Mouse (Mus musculus) midbrain, embryonic 13.5 days (tissue): ENCODE measurements around the gene Tmprss6. TPM values are rescaled to one million over a fixed set of nuclear protein-coding genes. Genes with fewer than 3 reads are reported as not detected.

Experiments
- ATAC-seq: fragments of 200-750 bp; cut with Nextera tagmentation; 2 replicates; pipeline ENCODE4 v1.8.0; 2017; ENCODE audit warnings: mild to moderate bottlenecking, moderate TSS enrichment, moderate library complexity
- H3K27ac ChIP-seq: fragments of 300-500 bp; sonication (generic); 2 replicates; pipeline ENCODE4 v1.5.1; 2015; ENCODE audit warnings: inconsistent platforms, mild to moderate bottlenecking, moderate library complexity
- H3K27me3 ChIP-seq: fragments of 300-500 bp; sonication (generic); 2 replicates; pipeline ENCODE4 v1.6.1; 2015; ENCODE audit warnings: mild to moderate bottlenecking, inconsistent platforms
- H3K36me3 ChIP-seq: fragments of 300-500 bp; sonication (generic); 2 replicates; pipeline ENCODE4 v1.6.1; 2015; ENCODE audit warnings: mild to moderate bottlenecking, inconsistent platforms
- H3K4me1 ChIP-seq: fragments of 300-500 bp; sonication (generic); replicated peaks from 2 replicates; pipeline ENCODE4 v1.6.1; 2015; ENCODE audit warnings: inconsistent platforms
- H3K4me2 ChIP-seq: fragments of 300-500 bp; sonication (generic); replicated peaks from 2 replicates; pipeline ENCODE4 v1.6.1; 2015; ENCODE audit warnings: moderate library complexity, mild to moderate bottlenecking, inconsistent platforms
- H3K4me3 ChIP-seq: fragments of 300-500 bp; sonication (generic); replicated peaks from 2 replicates; pipeline ENCODE4 v1.5.1; 2015; ENCODE audit warnings: mild to moderate bottlenecking, inconsistent platforms
- H3K9ac ChIP-seq: fragments of 300-500 bp; sonication (generic); replicated peaks from 2 replicates; pipeline ENCODE4 v1.6.1; 2015; ENCODE audit warnings: mild to moderate bottlenecking, inconsistent platforms
- H3K9me3 ChIP-seq: fragments of 300-500 bp; sonication (generic); 2 replicates; pipeline ENCODE4 v1.6.1; 2016; ENCODE audit warnings: mild to moderate bottlenecking, inconsistent platforms
- WGBS: fragments of 180-500 bp; shearing (Covaris S2); methylation state at CpG from one replicate; pipeline ENCODE4 v1.1.7; 2015; 5-methylcytosine and 5-hydroxymethylcytosine counted together
- polyA plus RNA-seq: library from polyadenylated mRNA; unstranded; fragments of >200 nt; fragmentation: Nextera tagmentation; extraction: Ambion mirVana; gene quantifications from 2 replicates; pipeline ENCODE4 v1.2.1, GENCODE M21; 2015

Tmprss6 gene
- polyA plus RNA-seq, 1 experiment from 2014 or later, result 0.16 TPM

DNA sequence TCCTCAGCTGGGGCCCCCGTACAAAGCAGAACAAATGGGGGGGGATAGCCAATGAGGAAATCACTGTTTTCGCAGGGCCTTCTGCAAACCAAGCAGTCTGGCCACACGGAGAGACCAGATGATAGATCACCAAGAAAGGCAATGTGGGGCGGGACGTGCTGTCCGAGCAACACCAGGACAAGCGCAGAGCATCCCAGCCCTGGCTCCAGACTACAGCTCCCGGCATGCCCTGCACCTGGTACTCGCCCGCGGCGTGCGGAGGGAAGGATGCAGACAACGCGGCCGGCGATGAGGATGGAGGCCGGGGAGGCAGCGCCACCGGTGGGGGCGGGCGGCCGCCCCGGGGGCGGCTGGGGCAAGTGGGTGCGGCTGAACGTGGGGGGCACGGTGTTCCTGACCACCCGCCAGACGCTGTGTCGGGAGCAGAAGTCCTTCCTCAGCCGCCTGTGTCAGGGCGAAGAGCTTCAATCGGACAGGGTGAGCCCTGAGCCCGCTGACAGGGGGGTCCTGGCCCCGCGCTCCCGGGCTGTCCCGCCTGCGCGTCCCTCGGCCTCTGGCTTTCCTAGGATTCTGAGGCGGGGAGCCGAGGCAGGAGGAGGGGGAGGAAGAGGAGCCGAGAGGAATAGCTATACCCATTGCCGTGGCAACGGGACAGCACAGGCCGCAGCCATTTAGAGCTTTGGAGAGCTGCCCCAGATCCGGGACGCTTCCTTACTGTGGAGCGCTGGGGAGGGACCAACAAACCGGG, 39.9 kb downstream of the Tmprss6 start, which contains the start of gene Kctd17:
Kctd17 (plus strand) TSS at position 174 of the 748 bp plus-strand sequence.
- H3K36me3 ChIP-seq, result peaks cover 21% of the 10 kb centered on the region
- peak within 1 kb of the TSS; percentile 72 for H3K27ac ChIP-seq
- peak within 1 kb of the TSS; percentile 93 for H3K4me3 ChIP-seq
- peak; percentile 94 for ATAC-seq
- H3K4me2 ChIP-seq, result peak within 1 kb of the TSS; percentile 89
- peaks cover 16% of the 10 kb centered on the region for H3K27me3 ChIP-seq
- H3K9ac ChIP-seq, result peak within 1 kb of the TSS; percentile 93
- 2% methylated on average over 52 of the region's 52 CpGs for WGBS
- H3K4me1 ChIP-seq, result peaks cover 25% of the 10 kb centered on the region
- H3K9me3 ChIP-seq, result no peaks in the 10 kb centered on the region

DNA sequence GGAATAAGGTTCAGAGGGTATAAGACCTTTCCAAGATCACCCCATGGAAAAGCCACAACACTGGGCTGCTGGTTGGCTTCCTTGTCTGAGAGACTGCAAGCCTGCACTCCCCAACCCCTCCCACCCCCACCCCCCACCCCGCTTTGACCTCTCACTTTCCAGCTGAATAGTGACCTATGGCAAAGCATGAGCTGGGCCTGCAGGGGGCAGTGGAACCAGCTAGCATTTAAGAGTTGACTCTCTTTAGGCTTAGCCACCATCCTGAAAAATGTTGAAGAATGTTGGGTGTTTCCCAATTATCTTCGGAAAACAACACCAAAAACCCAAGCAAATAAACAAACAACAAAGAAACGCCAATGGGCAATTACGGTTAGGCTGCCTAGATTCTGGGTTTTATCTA, 43.2 kb downstream of the Tmprss6 start:
- ATAC-seq, result no peak
- no peak overlapping the region for H3K4me2 ChIP-seq
- 68% methylated on average over 4 of the region's 4 CpGs for WGBS

DNA sequence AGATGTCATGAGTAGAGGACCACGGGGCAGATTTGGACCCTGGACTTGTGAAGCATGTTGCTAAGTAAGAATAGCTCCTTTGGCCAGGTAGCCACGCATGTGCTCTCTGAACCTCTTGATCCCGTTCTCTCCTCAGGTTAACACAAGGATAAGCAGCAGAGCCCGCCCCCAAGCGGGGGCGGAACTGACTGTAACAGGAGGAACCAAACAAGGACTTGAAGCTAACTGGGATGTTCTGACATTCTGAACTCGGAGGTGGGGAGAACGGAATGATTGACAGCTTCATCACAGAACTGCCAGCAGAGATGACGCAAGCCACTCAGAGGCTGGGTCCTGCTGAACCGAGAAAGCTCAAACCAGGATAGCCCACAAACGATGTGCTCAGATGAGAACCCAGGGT, 43.9 kb downstream of the Tmprss6 start:
- Histone ChIP-seq H3K27me3 (peaks cover 23% of the 10 kb centered on the region), H3K36me3 (no peaks in the 10 kb centered on the region), H3K9me3 (no peaks in the 10 kb centered on the region), H3K9ac (no peak overlapping the region), H3K4me3 (no peak overlapping the region), H3K27ac (no peak overlapping the region), H3K4me1 (peaks cover 16% of the 10 kb centered on the region), H3K4me2 (no peak overlapping the region)
- 25% methylated on average over 11 of the region's 11 CpGs for WGBS
- ATAC-seq, result no peak

More for the DNA sequence above, 43.2 kb downstream of the Tmprss6 start:
- H3K9ac ChIP-seq, result no peak overlapping the region
- no peak overlapping the region for H3K4me3 ChIP-seq
- H3K27me3 ChIP-seq, result peaks cover 23% of the 10 kb centered on the region
- no peaks in the 10 kb centered on the region for H3K36me3 ChIP-seq
- H3K4me1 ChIP-seq, result peaks cover 23% of the 10 kb centered on the region
- no peaks in the 10 kb centered on the region for H3K9me3 ChIP-seq
- H3K27ac ChIP-seq, result no peak overlapping the region

DNA sequence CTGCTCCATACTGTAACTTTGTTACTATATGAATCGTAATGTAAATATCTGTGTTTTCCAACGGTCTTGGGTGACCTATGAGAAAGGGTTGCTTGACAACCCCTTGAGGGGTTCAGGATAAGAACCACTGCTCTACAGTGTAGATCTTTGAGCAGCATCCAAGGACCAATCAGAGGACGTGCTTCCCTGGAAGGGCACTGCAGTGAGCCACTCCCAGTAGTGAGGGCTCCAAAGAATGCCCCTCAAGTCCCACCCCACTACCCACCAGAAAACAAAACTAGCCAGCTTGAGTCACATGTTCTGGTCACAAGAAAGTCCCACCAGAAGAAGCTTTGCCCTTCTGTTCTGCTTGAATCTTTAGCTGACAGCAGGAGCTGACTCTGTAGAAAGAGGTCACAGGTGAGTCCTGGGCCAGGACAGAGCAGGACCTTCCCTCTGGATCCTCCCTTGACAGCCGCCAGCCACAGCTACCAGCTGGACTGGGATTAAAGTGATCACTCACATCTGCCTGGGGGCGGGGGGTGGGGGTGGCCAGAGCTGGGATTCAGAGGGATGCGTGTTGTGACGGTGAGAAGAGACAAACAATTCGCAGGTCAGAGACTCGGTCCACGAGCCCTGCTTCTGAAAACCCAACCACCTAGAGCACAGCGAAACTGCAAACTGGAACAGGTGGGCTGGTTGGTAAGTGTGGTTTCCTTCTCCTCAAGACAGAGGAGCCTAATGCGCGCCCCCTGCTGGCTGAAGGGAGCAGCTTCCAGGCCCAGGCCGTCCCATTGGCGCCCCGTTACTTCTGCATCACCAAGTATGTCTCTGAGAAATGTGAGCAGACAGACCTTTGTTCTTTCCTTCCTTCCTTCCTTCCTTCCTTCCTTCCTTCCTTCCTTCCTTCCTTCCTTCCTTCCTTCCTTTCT, 46.1 kb downstream of the Tmprss6 start:
- H3K27ac ChIP-seq, result no peak overlapping the region
- peaks cover 5% of the 10 kb centered on the region; the same call in 1 of the 2 replicates for H3K4me1 ChIP-seq
- peaks cover 23% of the 10 kb centered on the region for H3K27me3 ChIP-seq
- H3K36me3 ChIP-seq, result no peaks in the 10 kb centered on the region
- 16% methylated on average over 16 of the region's 16 CpGs for WGBS
- no peaks in the 10 kb centered on the region for H3K9me3 ChIP-seq
- no peak overlapping the region for H3K9ac ChIP-seq
- H3K4me3 ChIP-seq, result no peak overlapping the region
- 0 out of 2 replicates have a peak overlapping the region, but pooled peaks have one; percentile 15 for H3K4me2 ChIP-seq
- peak; percentile 79; the same call in 1 of the 2 replicates for ATAC-seq

DNA sequence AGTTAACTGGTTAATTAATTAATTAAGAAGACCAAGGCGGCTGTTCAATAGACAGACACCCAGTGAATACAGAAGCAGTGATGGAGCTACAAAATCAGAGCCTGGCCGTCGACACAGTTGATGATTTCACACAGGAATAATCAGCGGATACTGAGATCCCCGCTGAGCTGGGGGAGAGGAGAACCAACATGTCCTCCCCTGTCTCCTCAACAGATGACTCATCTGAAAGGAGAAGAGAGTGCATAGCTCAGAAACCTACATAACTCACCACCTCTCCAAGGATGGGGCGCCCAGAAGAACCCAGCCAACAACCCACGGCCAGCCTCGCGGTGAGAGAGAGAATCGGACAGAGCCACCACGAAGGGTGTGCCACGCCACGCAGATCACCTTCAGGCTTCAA, 48.0 kb downstream of the Tmprss6 start:
- no peaks in the 10 kb centered on the region for H3K36me3 ChIP-seq
- 89% methylated on average over 13 of the region's 13 CpGs for WGBS
- ATAC-seq, result no peak

DNA sequence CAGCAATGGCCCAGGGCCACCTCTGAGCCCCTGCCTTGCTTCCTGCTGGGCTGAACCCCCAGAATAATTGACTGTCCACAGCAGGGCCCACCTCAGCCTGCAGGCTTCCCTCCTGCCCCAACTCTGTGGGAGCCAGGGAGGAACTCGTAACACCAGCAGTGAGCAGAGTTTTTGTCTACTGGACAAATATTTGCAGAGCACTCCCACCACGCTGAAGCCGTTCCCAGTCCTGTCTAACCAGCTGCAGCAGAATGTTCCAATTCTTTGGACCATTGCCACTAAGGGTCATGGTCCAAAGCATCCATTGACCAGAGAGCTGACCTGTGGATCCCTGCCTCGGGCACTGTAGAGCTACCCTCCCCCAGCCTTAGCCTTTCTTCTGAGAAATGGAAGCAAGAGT, 51.5 kb downstream of the Tmprss6 start:
- Histone ChIP-seq H3K9me3 (no peaks in the 10 kb centered on the region), H3K27ac (no peak overlapping the region), H3K36me3 (0 out of 2 replicates have a peak, but pooled peaks cover 3% of the 10 kb centered on the region), H3K4me2 (no peak overlapping the region), H3K9ac (no peak overlapping the region), H3K4me1 (peaks cover 5% of the 10 kb centered on the region; the same call in 1 of the 2 replicates), H3K27me3 (peaks cover 6% of the 10 kb centered on the region; the same call in 1 of the 2 replicates), H3K4me3 (no peak overlapping the region)
- ATAC-seq, result no peak
- WGBS, result 13% methylated on average over 4 of the region's 4 CpGs

More for the DNA sequence above, 48.0 kb downstream of the Tmprss6 start:
- Histone ChIP-seq H3K27me3 (peaks cover 20% of the 10 kb centered on the region), H3K27ac (no peak overlapping the region), H3K4me2 (no peak overlapping the region), H3K9ac (no peak overlapping the region), H3K9me3 (no peaks in the 10 kb centered on the region), H3K4me3 (no peak overlapping the region), H3K4me1 (peaks cover 10% of the 10 kb centered on the region; the same call in 1 of the 2 replicates)

DNA sequence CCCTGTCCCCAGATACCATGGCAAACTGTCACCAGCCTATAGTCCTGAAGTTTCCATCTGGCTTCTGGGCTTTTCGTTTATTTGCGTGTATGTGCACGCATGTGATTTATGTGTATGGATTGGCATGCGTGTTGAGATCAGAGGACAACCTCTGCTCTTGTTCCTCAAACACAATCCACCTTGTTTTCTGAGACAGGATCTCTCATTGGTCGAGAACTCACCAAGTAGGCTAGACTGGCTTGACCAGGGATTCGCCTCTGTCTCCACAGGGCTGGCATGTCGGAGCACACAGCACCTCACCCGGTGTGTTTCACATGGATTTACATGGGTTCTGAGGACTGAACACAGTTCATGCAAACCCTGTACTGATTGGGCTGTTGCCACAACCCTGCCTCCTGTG, 54.3 kb downstream of the Tmprss6 start:
- 0 out of 2 replicates have a peak, but pooled peaks cover 3% of the 10 kb centered on the region for H3K36me3 ChIP-seq
- ATAC-seq, result no peak
- H3K27me3 ChIP-seq, result peaks cover 30% of the 10 kb centered on the region
- H3K27ac ChIP-seq, result no peak overlapping the region
- no peak overlapping the region for H3K9ac ChIP-seq
- H3K9me3 ChIP-seq, result no peaks in the 10 kb centered on the region
- 96% methylated on average over 8 of the region's 8 CpGs for WGBS
- no peak overlapping the region for H3K4me3 ChIP-seq
- H3K4me2 ChIP-seq, result no peak overlapping the region
- H3K4me1 ChIP-seq, result peaks cover 17% of the 10 kb centered on the region

DNA sequence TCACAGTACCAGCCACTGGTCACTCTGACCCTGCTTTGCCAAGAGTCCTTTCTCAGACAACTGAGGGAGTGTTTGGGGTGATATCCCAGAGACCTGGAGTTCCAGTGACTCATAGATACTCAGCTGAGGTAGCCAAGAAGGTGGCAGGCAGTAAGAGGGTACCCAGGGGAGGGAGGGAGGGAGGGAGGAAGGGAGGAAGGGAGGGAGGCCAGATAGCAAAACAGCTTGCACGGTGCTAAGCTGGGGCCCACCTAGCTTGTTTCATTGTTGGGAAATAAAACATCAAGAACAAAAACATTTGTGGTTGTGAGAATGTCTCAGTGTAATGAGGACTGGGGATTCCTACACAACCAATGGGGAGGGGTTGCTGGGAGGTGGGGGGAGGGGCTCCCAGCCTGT, 54.7 kb downstream of the Tmprss6 start:
- peaks cover 34% of the 10 kb centered on the region for H3K27me3 ChIP-seq
- no peak for ATAC-seq
- 0 out of 2 replicates have a peak, but pooled peaks cover 3% of the 10 kb centered on the region for H3K36me3 ChIP-seq
- WGBS, result 55% methylated on average over 1 of the region's 1 CpGs
- no peak overlapping the region for H3K9ac ChIP-seq
- no peaks in the 10 kb centered on the region for H3K9me3 ChIP-seq
- H3K4me1 ChIP-seq, result peaks cover 17% of the 10 kb centered on the region
- no peak overlapping the region for H3K4me2 ChIP-seq
- no peak overlapping the region for H3K27ac ChIP-seq
- H3K4me3 ChIP-seq, result no peak overlapping the region

DNA sequence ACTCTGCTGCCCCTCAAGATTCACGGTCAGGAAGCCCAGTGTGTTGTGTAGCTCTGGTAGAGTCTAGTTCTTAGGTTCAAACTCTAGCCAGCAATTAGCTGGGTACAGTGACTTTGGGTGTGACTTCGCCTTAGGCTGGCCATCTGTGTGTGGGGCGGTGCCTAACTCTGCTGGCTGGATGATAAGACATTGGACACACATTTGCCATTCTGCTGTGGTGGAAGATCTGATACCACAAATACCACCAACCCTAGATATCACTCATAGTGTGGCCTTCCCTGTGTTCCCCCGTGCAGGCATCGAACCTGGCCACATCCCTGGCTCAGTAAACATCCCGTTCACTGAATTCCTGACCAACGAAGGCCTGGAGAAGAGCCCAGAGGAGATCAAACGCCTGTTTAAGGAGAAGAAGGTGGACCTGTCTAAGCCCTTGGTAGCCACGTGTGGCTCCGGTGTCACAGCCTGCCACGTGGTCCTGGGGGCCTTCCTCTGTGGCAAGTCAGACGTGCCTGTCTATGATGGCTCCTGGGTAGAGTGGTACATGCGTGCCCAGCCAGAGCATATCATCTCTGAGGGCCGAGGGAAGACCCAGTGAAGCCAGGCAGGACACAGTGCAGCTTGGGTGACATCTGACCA, 55.2 kb downstream of the Tmprss6 start:
- Histone ChIP-seq H3K9ac (no peak overlapping the region), H3K27me3 (peaks cover 39% of the 10 kb centered on the region), H3K9me3 (no peaks in the 10 kb centered on the region), H3K4me1 (peaks cover 17% of the 10 kb centered on the region), H3K4me3 (no peak overlapping the region), H3K27ac (no peak overlapping the region), H3K36me3 (0 out of 2 replicates have a peak, but pooled peaks cover 3% of the 10 kb centered on the region), H3K4me2 (no peak overlapping the region)
- ATAC-seq, result no peak
- 94% methylated on average over 14 of the region's 14 CpGs for WGBS

DNA sequence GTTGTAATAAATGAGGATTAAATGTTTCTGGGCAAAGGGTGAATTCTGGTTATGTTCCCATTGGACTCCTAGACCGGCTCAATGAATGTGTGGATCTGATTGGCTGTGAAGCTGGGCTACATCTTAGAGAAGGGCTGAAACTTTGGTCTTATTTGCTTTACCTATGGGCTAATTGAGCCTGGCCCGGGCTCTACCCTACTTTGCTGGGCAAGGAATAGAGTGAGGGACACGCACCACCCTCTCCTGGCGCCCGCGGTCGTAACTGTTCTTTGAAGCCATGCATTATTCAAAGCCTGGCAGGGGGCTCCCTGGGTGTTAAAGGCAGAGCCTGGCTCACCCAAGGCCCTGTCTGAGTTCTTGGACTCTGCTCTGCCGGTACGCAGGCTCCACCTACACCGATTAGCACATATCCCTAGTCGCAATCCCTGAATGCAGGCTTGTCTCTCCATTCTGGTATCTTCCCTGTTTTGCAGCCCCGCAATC, 58.8 kb downstream of the Tmprss6 start:
- Histone ChIP-seq H3K9ac (peak overlapping the region; percentile 34; the same call in 1 of the 2 replicates), H3K4me2 (peak overlapping the region; percentile 52), H3K9me3 (no peaks in the 10 kb centered on the region), H3K4me3 (peak overlapping the region; percentile 29), H3K27ac (no peak overlapping the region), H3K27me3 (peaks cover 44% of the 10 kb centered on the region), H3K4me1 (peaks cover 31% of the 10 kb centered on the region), H3K36me3 (0 out of 2 replicates have a peak, but pooled peaks cover 3% of the 10 kb centered on the region)
- 7% methylated on average over 12 of the region's 12 CpGs for WGBS
- ATAC-seq, result no peak

DNA sequence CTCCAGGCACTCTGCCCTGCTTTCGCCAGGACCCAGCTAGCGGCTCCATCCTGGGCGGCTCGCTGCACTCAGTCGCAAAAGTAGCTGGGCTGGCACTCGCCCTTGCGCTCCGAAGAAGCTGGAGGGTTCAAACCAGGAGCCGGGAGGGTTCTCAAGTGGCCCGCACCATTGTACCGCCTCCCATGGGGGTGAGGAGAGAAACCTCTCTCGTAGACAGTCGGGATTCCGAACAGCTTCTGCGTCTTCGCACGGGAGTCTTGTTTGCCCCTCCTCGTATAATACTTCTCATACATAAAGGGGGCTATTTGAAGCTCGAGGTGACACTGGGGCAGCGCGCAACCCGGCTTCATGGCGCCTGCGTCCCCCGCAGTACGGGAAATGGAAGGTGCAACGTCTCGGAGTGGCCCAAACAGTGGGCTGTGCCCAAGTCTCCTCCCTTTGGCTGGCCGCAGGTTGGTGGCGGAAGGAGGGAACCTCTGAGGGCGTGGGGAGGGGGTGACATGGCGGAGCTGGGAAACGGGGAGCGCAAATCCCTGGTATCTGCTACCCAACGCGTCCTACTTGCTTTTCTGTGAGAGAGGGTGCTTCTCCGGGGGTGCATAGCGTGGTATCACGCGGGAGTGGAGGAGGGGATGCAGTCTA, 62.0 kb downstream of the Tmprss6 start, which contains the start of gene Mpst:
Mpst (plus strand) TSS at position 124 of the 642 bp plus-strand sequence.
- peak; percentile 91 for ATAC-seq
- no peaks in the 10 kb centered on the region for H3K36me3 ChIP-seq
- H3K4me2 ChIP-seq, result peak within 1 kb of the TSS; percentile 85
- H3K4me1 ChIP-seq, result peaks cover 48% of the 10 kb centered on the region
- H3K9me3 ChIP-seq, result no peaks in the 10 kb centered on the region
- peak within 1 kb of the TSS; percentile 63 for H3K4me3 ChIP-seq
- H3K27me3 ChIP-seq, result peaks cover 37% of the 10 kb centered on the region
- WGBS, result under 1% methylated on average over 40 of the region's 40 CpGs
- H3K9ac ChIP-seq, result peak within 1 kb of the TSS; percentile 74
- peak within 1 kb of the TSS; percentile 88 for H3K27ac ChIP-seq
